Mouse (Mus musculus) NIH3T3 (cell line): ENCODE results near the gene Pom121l2.
A peak's percentile ranks its signal among the peaks of the same experiment; 100 is the strongest.

Source experiments
- DNase-seq: peaks from one replicate; pipeline ENCODE4 v3.0.0-alpha.2; 2012; ENCODE audit warnings: low read depth

Pom121l2 gene

GRCm38 (mm10) chr13:22019934-22020835 is 39.2 kb downstream of the Pom121l2 start:
- DNase-seq = peak; percentile 50

DNA sequence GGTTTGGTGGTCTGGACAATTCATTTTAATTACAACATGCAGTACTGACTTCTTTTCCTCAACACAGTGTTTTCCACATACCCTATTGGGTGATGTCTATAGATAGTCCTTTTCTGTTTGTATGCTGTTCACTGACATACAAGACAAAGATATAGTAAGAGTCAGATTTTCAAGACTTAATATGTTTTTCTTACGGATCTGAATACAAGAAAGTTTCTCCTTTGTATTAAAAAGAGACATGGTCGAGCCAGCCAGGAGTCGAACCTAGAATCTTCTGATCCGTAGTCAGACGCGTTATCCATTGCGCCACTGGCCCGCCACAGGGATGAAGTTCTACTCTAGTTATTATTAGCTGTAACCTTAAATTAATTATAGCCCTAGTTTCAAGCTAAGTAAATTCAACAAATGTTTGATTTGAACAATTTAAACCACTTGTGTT is 39.9 kb downstream of the Pom121l2 start:
- peak; percentile 81 for DNase-seq

DNA sequence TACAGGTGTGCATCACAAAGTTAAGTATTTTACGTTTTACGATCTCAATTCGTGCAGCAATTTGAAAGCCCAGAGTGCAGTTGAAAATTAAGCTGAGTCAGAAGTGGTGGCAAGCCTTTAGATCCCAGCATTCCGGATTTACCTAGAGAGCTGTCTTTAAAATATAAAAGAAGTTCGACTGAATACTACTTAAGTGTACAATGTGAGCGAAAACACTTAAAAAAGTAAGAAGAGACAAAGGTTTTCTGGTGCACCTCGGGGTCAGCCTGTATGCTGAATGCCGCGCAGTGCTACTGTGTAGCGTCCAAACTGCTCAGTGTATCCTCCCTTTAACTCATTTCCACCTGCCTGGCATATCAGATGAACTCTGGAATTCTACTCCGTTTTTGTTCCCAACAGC is 40.6 kb downstream of the Pom121l2 start:
- no peak for DNase-seq

DNA sequence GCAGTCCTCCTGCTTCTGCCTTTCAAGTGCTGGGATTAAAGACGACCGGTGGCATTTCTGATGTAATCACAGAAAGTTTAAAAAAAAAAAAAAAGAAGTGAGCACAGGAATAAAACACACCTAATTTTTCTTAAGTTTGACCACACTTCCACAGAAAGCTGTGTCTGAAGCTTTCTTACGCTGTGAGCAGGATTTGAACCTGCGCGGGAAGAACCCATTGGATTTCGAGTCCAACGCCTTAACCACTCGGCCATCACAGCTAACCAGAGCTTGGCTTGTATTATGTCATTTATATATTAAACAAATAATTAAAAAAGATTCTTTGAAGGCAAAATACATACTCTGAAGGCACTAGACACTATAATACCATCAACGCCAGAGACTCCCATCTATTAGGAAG is 41.2 kb downstream of the Pom121l2 start:
- DNase-seq = peak; percentile 91

DNA sequence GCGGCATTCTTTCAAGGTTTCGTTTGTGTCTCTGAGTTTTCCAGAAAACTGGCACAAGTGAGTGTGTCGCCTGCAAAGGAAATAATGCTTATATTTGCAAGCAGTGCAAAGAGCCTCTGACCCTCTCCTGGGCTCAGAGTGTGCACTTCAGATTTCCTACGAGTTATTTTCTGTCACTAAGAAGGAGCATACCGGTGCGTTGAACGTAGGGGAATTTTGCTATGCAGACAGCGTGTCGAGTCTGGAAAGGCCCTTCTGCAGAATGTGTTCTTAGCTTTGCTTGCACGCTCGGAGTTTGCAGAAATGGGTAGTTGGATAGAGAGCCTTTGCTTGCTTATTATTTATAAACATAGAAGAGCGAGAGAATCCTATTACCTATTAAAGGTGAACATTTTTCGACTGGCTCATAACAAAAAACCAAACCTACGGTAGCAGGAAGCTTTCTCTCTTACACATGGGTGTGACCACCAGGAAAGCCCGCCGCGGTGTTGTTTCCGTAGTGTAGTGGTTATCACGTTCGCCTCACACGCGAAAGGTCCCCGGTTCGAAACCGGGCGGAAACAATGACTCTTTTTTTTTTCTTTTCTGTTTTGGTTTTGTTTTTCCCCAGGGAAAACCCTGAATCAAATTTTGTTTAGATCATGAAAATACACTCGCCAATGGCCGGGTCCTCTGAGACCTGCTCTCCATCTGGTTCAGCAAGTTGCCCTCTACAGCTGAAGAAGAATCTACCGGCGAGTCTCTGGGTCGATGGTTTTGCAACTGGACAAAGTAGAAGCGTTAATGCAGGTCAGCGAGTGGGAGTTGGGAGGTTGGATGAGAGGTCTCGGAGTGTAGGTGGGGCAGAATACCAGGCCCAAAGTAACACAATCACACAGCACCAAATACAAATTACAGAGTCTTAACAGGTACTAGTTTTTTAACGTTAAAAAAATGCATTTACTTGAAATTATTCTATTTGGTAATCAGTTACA is 45.4 kb downstream of the Pom121l2 start:
- peak; percentile 88 for DNase-seq

DNA sequence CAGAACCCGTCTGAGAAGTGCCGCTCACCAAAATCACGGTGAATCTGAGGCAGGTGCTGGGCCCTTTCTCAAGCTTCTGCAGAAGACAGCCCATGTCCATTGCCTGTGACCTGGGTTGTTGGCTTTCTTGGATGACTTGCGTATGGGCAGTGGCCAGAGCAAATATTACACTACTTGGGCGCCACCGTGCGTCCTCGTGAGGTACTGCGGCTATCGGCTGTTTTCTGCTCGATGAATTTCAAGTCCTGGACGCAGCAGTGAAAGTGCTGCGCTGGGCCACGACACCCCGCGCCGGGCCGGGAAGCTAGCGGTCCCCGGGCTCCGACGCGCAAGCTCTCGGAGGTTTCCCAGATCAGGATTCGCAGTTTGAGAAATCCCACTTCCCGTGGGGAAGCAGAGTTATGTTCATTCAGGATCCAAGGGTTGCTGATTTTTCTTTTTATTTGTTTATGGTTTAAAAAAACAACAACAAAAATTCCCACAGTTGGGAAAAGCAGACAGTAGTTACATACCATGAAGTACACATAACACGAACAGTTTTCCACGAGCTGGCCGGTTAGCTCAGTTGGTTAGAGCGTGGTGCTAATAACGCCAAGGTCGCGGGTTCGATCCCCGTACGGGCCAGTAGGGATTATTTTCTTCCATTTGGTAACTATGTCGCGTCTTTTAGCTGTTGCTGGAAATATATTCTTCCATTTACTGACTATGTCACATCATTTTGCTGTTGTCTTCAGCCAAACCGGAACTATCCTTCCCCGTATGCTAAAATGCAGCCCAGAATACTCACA is 47.9 kb downstream of the Pom121l2 start:
- DNase-seq = peak; percentile 95

DNA sequence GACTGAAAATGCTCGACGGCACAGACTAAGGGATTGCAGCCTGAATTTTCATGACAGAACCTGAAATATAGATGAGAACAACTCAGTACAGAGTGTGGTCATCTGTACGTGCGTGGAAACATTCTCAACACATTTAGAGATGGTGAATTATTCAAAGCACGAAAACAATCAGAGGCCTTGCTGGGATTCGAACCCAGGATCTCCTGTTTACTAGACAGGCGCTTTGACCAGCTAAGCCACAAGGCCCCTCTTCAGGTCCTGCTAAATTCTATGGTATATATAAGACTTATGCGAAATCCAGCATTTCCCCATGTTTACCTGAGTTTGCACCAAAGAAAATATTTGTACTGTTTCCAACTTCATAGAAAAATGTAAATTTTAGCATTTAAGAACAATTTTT is 48.9 kb downstream of the Pom121l2 start:
- peak; percentile 30 for DNase-seq

- peak; percentile 74 for DNase-seq
These were observed 49.5 kb downstream of the Pom121l2 start for GRCm38 (mm10) chr13:22030493-22030892.

DNA sequence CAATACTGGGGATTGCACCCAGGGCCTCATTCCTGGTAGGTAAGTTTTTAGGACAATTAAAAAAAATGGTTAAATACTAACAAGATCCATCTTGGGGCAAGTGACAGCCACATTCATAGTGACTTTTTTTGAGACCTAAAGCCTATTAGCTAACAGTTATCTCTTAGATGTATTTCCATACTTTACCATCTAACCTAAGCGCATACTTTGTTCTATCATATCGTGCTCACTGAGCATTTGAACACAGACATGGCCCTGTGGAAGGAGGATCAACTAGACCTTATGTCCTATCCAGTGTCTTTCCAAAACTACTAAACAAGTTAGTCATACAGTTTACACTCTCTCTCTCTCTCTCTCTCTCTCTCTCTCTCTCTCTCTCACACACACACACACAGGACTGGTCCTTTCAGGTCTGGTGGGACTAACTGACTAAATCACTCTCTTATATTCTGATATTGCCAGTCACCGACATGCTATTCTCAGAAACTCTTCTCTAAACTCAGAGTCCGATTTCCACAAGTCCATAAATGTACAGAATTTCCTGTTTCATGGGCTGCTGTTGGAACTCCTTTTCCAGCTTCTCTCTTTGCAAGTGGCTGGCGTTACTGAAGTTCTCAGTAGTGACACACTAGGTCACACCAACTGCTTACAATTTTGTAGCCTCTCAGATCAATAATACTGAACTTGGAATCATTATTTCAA is 52.9 kb downstream of the Pom121l2 start:
- no peak for DNase-seq

GRCm38 (mm10) chr13:22034443-22035266 is 53.7 kb downstream of the Pom121l2 start:
- peak; percentile 29 for DNase-seq

DNA sequence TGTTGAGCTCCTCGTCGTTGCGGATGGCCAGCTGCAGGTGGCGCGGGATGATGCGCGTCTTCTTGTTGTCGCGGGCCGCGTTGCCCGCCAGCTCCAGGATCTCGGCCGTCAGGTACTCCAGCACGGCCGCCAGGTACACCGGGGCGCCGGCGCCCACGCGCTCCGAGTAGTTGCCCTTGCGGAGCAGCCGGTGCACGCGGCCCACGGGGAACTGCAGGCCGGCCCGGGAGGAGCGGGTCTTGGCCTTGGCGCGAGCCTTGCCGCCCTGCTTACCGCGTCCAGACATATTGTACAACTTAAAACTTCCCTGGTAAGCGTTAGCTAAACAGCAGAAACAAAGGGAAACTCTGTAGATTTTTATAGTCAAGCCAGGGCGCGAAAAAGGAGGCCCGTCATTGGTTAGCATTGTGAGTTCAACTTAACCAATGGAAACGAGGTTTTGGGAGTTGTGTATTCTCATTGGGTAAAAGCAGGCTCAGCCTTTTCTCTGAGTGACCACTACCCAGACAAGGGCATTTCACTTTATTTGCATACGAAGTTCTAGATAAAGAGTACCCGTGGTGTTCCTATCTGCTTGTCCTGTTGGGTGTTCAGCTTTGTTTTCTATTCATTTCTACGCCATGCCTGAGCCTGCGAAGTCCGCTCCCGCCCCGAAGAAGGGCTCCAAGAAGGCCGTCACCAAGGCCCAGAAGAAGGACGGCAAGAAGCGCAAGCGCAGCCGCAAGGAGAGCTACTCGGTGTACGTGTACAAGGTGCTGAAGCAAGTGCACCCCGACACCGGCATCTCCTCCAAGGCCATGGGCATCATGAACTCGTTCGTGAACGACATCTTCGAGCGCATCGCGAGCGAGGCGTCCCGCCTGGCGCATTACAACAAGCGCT is 54.5 kb downstream of the Pom121l2 start, which contains the start of the genes Hist1h2ah and Hist1h2bk:
Gene Hist1h2ah (minus strand): TSS at position 302 of the 882 bp plus-strand sequence.
Gene Hist1h2bk (plus strand): TSS at position 604 of the 882 bp plus-strand sequence.
- DNase-seq = peak; percentile 91

GRCm38 (mm10) chr13:22036149-22036956 is 55.4 kb downstream of the Pom121l2 start:
- DNase-seq = no peak

GRCm38 (mm10) chr13:22036986-22037385 is 56.0 kb downstream of the Pom121l2 start:
- DNase-seq = no peak

- no peak for DNase-seq
These were observed 56.4 kb downstream of the Pom121l2 start for GRCm38 (mm10) chr13:22037415-22037814.
